In genomic region chr10:20474831-20475230, GRCm38 (mm10) we compare ENCODE assay signal across 11 mouse cellular contexts.
DNase-seq lines count a peak whose midpoint lies in the region; ATAC-seq lines count a peak whose summit lies in the region.
"Had no signal": no experiment of that assay in that cellular context is flagged by ENCODE, and none has a peak within 500 bp of the region (broad histone marks: within the 10 kb centered on the region; RNA-seq: fewer than 3 reads in every experiment).

No protein-coding gene starts in this region.

- peaks cover 6% of the 10 kb centered on the region; the same call in 1 of the 2 replicates for H3K4me1 ChIP-seq in heart, embryonic 11.5 days (ENCODE audit: control insufficient read depth, insufficient read depth, low read length)
- peaks cover 11% of the 10 kb centered on the region; the same call in 1 of the 2 replicates for H3K4me1 ChIP-seq in hindbrain, embryonic 13.5 days (replicated peaks)
- H3K4me1 ChIP-seq in midbrain, embryonic 13.5 days (replicated peaks), result peaks cover 13% of the 10 kb centered on the region

- 62% methylated on average over 7 of the region's 7 CpGs for WGBS in heart, embryonic 11.5 days (ENCODE audit: insufficient replicate concordance)
- 23% methylated on average over 7 of the region's 7 CpGs for WGBS in hindbrain, embryonic 13.5 days
- 18% methylated on average over 7 of the region's 7 CpGs for WGBS in midbrain, embryonic 13.5 days

- H3K27me3 ChIP-seq in heart, embryonic 11.5 days (ENCODE audit: control insufficient read depth, insufficient read depth, low read length), result no peaks in the 10 kb centered on the region
- no peaks in the 10 kb centered on the region for H3K27me3 ChIP-seq in hindbrain, embryonic 13.5 days
- H3K27me3 ChIP-seq in midbrain, embryonic 13.5 days, result no peaks in the 10 kb centered on the region
- H3K27me3 ChIP-seq: limb, embryonic 13.5 days had no signal

- no peak overlapping the region for H3K9ac ChIP-seq in heart, embryonic 11.5 days (ENCODE audit: low read depth, low read length)
- no peak overlapping the region for H3K9ac ChIP-seq in hindbrain, embryonic 13.5 days
- no peak overlapping the region for H3K9ac ChIP-seq in midbrain, embryonic 13.5 days (replicated peaks)
- H3K9ac ChIP-seq: limb, embryonic 13.5 days had no signal

- no peak overlapping the region for H3K27ac ChIP-seq in heart, embryonic 11.5 days (ENCODE audit: low read depth, low read length)
- 0 out of 2 replicates have a peak overlapping the region, but pooled peaks have one; percentile 1 for H3K27ac ChIP-seq in hindbrain, embryonic 13.5 days
- H3K27ac ChIP-seq in midbrain, embryonic 13.5 days, result peak overlapping the region; percentile 51
- H3K27ac ChIP-seq: limb, embryonic 13.5 days; stomach, postnatal 0 days had no signal

- DNase-seq in heart, adult 11 months, result peak; percentile 92
- peak; percentile 55 for DNase-seq in brain, embryonic 18.5 days (ENCODE audit: low read depth, low spot score)
- DNase-seq in gastrocnemius, postnatal 25 days, result no peak
- no peak for DNase-seq in thymus, postnatal 0 days (ENCODE audit: low spot score)
- DNase-seq in urinary bladder, postnatal 36 days (ENCODE audit: low spot score in 2 of 2), result no peak

- no peaks in the 10 kb centered on the region for H3K36me3 ChIP-seq in heart, embryonic 11.5 days (ENCODE audit: control insufficient read depth, insufficient read depth, low read length)
- no peaks in the 10 kb centered on the region for H3K36me3 ChIP-seq in hindbrain, embryonic 13.5 days
- no peaks in the 10 kb centered on the region for H3K36me3 ChIP-seq in midbrain, embryonic 13.5 days
- H3K36me3 ChIP-seq: limb, embryonic 13.5 days had no signal

- no peak overlapping the region for H3K4me2 ChIP-seq in heart, embryonic 11.5 days
- H3K4me2 ChIP-seq in hindbrain, embryonic 13.5 days, result no peak overlapping the region
- H3K4me2 ChIP-seq in midbrain, embryonic 13.5 days (replicated peaks), result no peak overlapping the region
- H3K4me2 ChIP-seq: limb, embryonic 13.5 days had no signal

- H3K9me3 ChIP-seq in heart, embryonic 11.5 days (replicated peaks; ENCODE audit: control insufficient read depth, low read length), result no peaks in the 10 kb centered on the region
- no peaks in the 10 kb centered on the region for H3K9me3 ChIP-seq in hindbrain, embryonic 13.5 days
- H3K9me3 ChIP-seq in midbrain, embryonic 13.5 days, result no peaks in the 10 kb centered on the region
- H3K9me3 ChIP-seq: limb, embryonic 13.5 days had no signal

- H3K4me3 ChIP-seq in heart, embryonic 11.5 days (ENCODE audit: low read depth, low read length), result no peak overlapping the region
- H3K4me3 ChIP-seq in hindbrain, embryonic 13.5 days, result no peak overlapping the region
- H3K4me3 ChIP-seq in midbrain, embryonic 13.5 days (replicated peaks), result no peak overlapping the region
- H3K4me3 ChIP-seq: limb, embryonic 13.5 days had no signal

- ATAC-seq in heart, embryonic 11.5 days (replicated peaks; ENCODE audit: insufficient number of reproducible peaks, low FRiP score, low TSS enrichment), result no peak
- peak; percentile 59; the same call in 1 of the 2 replicates for ATAC-seq in hindbrain, embryonic 13.5 days (ENCODE audit: low FRiP score)
- peak; percentile 85 for ATAC-seq in midbrain, embryonic 13.5 days
- ATAC-seq: inflammation-experienced regulatory T-cells, adult 6 months had no signal

Comparison
In these comparisons a context has a peak if more than half of its experiments do, and no peak if none do; other contexts are left out.
1. DNase-seq: peak in heart, adult 11 months (single experiment) and brain, embryonic 18.5 days (single experiment); none in gastrocnemius, postnatal 25 days (single experiment), thymus, postnatal 0 days (single experiment) and urinary bladder, postnatal 36 days (0 of 2).